Mouse (Mus musculus): ENCODE results near the gene Nfx1. TPM values are rescaled to one million over a fixed set of nuclear protein-coding genes. Genes with fewer than 3 reads are reported as not detected.
A peak's percentile ranks its signal among the peaks of the same experiment; 100 is the strongest.
"Not testable (repeated sequence)": the region's sequence is repeated elsewhere in the genome, so short reads cannot be mapped to it uniquely, and the experiment has no call there.

Nfx1 gene
- 76.5 and 87.4 TPM in 2 replicates for polyA plus RNA-seq (2016; fragmentation: Nextera tagmentation; extraction: Ambion mirVana)

DNA sequence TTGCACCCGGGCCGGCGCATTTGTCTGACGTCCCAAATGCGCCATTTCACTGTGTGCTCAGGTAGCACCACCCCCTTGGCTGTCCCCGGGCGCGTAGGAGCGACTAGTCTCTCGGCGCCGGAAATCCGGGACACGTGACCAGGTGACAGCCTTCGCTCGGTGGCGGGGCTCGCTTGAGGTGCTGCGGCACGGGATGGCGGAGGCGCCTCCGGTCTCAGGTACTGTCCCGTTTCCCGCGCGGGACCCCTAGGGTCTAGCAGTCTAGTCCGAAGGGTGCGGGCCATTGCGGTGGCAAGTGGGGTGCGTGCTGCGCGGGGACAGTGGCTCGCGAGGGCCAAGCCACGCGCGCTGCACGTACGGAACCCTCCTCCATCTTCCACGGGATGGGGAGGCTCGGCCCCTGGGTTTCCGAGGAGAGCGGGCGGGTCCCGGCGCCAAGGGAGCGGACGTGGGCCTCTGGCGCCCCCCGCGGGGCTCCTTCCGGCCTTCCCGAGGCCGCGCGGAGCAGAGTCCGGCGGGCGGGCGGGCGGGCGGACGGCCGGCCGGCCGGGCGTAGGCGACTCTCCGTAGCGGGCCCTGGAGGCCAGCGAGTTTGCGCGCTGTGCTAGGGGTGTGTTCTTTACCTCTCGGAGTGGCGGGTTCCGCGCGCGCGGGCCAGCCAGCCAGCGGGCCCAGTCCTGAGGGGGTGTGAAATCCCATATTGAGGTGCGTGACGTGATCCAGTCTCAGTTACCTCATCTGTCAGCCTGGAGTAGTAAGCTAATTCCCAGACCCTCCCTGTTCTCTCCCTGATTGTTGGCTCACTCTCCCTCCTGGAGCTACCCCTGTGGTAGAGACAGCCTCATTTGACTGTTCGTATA is at the start of gene Nfx1:
Gene Nfx1 (plus strand): TSS at position 65 of the 860 bp plus-strand sequence.
- under 1% methylated on average over 85 of the region's 85 CpGs for WGBS
- Histone ChIP-seq H3K27ac (peak within 1 kb of the TSS; percentile 97), H3K36me3 (peaks cover 20% of the 10 kb centered on the region), H3K27me3 (ENCODE audit: insufficient read depth, poor library complexity, severe bottlenecking) (no peaks in the 10 kb centered on the region), H3K4me3 (peak within 1 kb of the TSS; percentile 97), H3K9me3 (no peaks in the 10 kb centered on the region), H3K4me1 (peaks cover 22% of the 10 kb centered on the region)
- peak; percentile 99 for DNase-seq (ENCODE audit: low spot score)

DNA sequence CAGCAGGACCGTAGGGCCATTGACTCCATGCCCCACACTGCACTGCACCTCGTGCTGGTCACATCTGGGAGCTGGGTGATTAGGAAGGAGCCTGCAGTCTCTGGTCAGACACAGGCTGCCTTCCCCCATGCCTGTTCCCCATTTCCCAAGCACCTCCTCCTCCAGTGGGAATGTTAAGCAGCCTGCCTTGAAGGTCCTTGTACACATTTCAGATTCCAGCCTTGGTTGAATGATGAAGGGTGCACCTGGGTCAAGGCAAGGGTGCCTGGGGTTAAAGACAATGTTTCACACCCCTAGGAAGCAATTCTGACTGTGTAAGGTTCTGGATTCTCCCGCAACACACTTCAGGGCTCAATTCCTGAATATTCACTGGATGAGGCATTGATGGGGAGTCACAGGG is 49.4 kb upstream of the Nfx1 start:
- no peak overlapping the region for H3K4me3 ChIP-seq
- H3K27me3 ChIP-seq (ENCODE audit: insufficient read depth, poor library complexity, severe bottlenecking) = no peaks in the 10 kb centered on the region
- H3K9me3 ChIP-seq = no peaks in the 10 kb centered on the region
- H3K4me1 ChIP-seq = peaks cover 32% of the 10 kb centered on the region
- H3K36me3 ChIP-seq = no peaks in the 10 kb centered on the region
- WGBS = 66% methylated on average over 3 of the region's 3 CpGs
- no peak overlapping the region for H3K27ac ChIP-seq
- no peak for DNase-seq (ENCODE audit: low spot score)

DNA sequence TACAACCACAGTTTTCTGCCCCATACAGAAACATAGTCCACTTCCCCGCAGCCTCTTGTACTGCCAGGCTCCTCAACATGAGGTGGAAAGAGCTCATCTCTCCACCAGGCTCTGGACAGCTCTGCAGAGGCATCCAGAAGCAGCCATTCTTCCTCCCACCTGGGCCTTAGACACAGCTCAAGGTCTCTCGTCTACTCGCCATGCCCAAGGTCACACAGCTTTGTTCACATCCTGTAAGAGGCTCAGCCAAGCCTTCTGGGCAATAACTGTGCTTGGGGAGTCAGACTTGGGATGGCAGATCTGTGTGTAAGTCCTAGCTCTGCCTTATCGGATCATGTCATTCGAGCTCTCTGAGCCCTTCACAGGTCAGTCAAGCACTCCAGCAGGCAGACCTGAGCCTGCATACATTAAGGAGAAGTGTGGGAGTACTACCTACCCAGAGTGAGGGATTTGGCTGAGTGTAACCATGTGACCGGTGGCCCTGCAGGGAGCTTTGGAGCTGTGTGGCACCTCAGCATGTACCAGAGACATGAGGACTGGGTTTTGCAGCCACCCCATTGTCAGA is 47.5 kb upstream of the Nfx1 start:
- no peaks in the 10 kb centered on the region for H3K27me3 ChIP-seq (ENCODE audit: insufficient read depth, poor library complexity, severe bottlenecking)
- 0 out of 2 replicates have a peak overlapping the region, but pooled peaks have one; percentile 3 for H3K27ac ChIP-seq
- 64% methylated on average over 6 of the region's 6 CpGs for WGBS
- no peak for DNase-seq (ENCODE audit: low spot score)
- H3K9me3 ChIP-seq = no peaks in the 10 kb centered on the region
- H3K4me3 ChIP-seq = no peak overlapping the region
- no peaks in the 10 kb centered on the region for H3K36me3 ChIP-seq
- H3K4me1 ChIP-seq = peaks cover 32% of the 10 kb centered on the region

DNA sequence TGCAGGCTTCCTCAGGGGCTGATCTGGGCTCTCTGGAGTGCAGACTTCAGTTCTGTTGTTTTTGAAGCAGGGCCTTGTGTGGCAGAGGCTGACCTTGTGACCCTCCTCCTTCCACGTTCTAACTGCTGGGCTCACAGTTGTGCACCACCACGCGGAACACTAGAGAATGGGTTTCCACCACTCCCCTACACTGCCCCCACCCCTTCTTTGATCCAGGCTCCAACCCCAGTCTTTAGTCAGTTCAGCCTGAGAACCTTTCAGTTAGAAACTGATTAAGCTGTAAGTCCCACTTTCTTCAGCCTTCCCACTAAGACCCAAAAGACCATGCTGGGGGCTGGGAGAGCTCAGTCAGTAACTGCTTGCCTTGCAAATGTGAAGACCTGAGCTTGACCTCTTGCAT is 45.1 kb upstream of the Nfx1 start:
- WGBS = 55% methylated on average over 3 of the region's 3 CpGs
- no peaks in the 10 kb centered on the region for H3K36me3 ChIP-seq
- H3K4me3 ChIP-seq = no peak overlapping the region
- DNase-seq (ENCODE audit: low spot score) = no peak
- H3K4me1 ChIP-seq = peaks cover 20% of the 10 kb centered on the region
- H3K9me3 ChIP-seq = no peaks in the 10 kb centered on the region
- no peaks in the 10 kb centered on the region for H3K27me3 ChIP-seq (ENCODE audit: insufficient read depth, poor library complexity, severe bottlenecking)
- no peak overlapping the region for H3K27ac ChIP-seq

DNA sequence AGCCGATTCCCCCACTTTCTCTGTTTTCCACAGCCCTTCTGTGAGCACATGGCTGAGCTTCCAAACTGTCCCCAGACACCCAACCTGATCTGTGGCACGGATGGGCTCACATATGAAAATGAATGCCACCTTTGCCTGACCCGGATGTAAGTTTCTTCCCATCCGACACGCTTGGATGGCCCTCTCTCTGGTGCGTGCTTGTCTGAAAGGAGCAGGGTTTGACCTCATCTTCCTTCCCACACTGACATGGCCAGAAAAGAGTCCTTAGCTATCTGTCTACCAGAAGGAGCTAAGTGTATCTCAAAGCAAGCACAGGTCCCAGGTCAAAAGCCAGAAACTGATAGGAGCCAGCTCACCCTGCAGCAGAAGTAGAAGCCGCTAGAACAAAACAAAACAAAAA is 41.7 kb upstream of the Nfx1 start:
- WGBS = 83% methylated on average over 7 of the region's 7 CpGs
- no peak for DNase-seq (ENCODE audit: low spot score)

GRCm38 (mm10) chr4:40933694-40934093 is 37.0 kb upstream of the Nfx1 start:
- no peak for DNase-seq (ENCODE audit: low spot score)
- H3K27me3 ChIP-seq (ENCODE audit: insufficient read depth, poor library complexity, severe bottlenecking) = no peaks in the 10 kb centered on the region
- no peaks in the 10 kb centered on the region for H3K9me3 ChIP-seq
- H3K27ac ChIP-seq = no peak overlapping the region
- H3K4me3 ChIP-seq = no peak overlapping the region
- WGBS = 73% methylated on average over 5 of the region's 5 CpGs
- H3K36me3 ChIP-seq = peaks cover 70% of the 10 kb centered on the region
- no peaks in the 10 kb centered on the region for H3K4me1 ChIP-seq

More for the DNA sequence above, 41.7 kb upstream of the Nfx1 start:
- Histone ChIP-seq H3K36me3 (peaks cover 26% of the 10 kb centered on the region), H3K4me3 (no peak overlapping the region), H3K9me3 (no peaks in the 10 kb centered on the region), H3K4me1 (no peaks in the 10 kb centered on the region; the same call in 1 of the 2 replicates), H3K27ac (no peak overlapping the region), H3K27me3 (ENCODE audit: insufficient read depth, poor library complexity, severe bottlenecking) (no peaks in the 10 kb centered on the region)

GRCm38 (mm10) chr4:40934369-40934768 is 36.3 kb upstream of the Nfx1 start:
- peaks cover 76% of the 10 kb centered on the region for H3K36me3 ChIP-seq
- not testable (repeated sequence) for H3K4me3 ChIP-seq; H3K27ac ChIP-seq; H3K27me3 ChIP-seq (ENCODE audit: insufficient read depth, poor library complexity, severe bottlenecking); DNase-seq (ENCODE audit: low spot score); H3K4me1 ChIP-seq; H3K9me3 ChIP-seq
- WGBS = 91% methylated on average over 3 of the region's 3 CpGs

GRCm38 (mm10) chr4:40936175-40936839 is 34.4 kb upstream of the Nfx1 start:
- H3K9me3 ChIP-seq = peaks cover 6% of the 10 kb centered on the region
- no peak overlapping the region for H3K27ac ChIP-seq
- H3K36me3 ChIP-seq = peaks cover 96% of the 10 kb centered on the region
- H3K4me3 ChIP-seq = no peak overlapping the region
- H3K4me1 ChIP-seq = no peaks in the 10 kb centered on the region
- DNase-seq (ENCODE audit: low spot score) = no peak
- H3K27me3 ChIP-seq (ENCODE audit: insufficient read depth, poor library complexity, severe bottlenecking) = no peaks in the 10 kb centered on the region
- 90% methylated on average over 9 of the region's 9 CpGs for WGBS

GRCm38 (mm10) chr4:40938793-40939192 is 31.9 kb upstream of the Nfx1 start:
- Histone ChIP-seq H3K4me3 (no peak overlapping the region), H3K27ac (no peak overlapping the region), H3K36me3 (peaks cover 97% of the 10 kb centered on the region), H3K9me3 (peaks cover 6% of the 10 kb centered on the region), H3K27me3 (ENCODE audit: insufficient read depth, poor library complexity, severe bottlenecking) (no peaks in the 10 kb centered on the region), H3K4me1 (no peaks in the 10 kb centered on the region)
- 95% methylated on average over 5 of the region's 5 CpGs for WGBS
- no peak for DNase-seq (ENCODE audit: low spot score)

GRCm38 (mm10) chr4:40943651-40944050 is 27.1 kb upstream of the Nfx1 start:
- H3K36me3 ChIP-seq = peaks cover 77% of the 10 kb centered on the region

GRCm38 (mm10) chr4:40946516-40947121 is 24.1 kb upstream of the Nfx1 start:
- Histone ChIP-seq H3K4me3 (peak overlapping the region; percentile 92), H3K4me1 (peaks cover 18% of the 10 kb centered on the region), H3K36me3 (peaks cover 65% of the 10 kb centered on the region), H3K27me3 (ENCODE audit: insufficient read depth, poor library complexity, severe bottlenecking) (no peaks in the 10 kb centered on the region), H3K27ac (no peak overlapping the region), H3K9me3 (no peaks in the 10 kb centered on the region)
- no peak for DNase-seq (ENCODE audit: low spot score)
- WGBS = 84% methylated on average over 7 of the region's 7 CpGs

More at GRCm38 (mm10) chr4:40943651-40944050, 27.1 kb upstream of the Nfx1 start:
- Histone ChIP-seq H3K4me1 (peaks cover 10% of the 10 kb centered on the region), H3K9me3 (peaks cover 6% of the 10 kb centered on the region), H3K27ac (no peak overlapping the region), H3K4me3 (no peak overlapping the region), H3K27me3 (ENCODE audit: insufficient read depth, poor library complexity, severe bottlenecking) (no peaks in the 10 kb centered on the region)
- 94% methylated on average over 5 of the region's 5 CpGs for WGBS
- no peak for DNase-seq (ENCODE audit: low spot score)

DNA sequence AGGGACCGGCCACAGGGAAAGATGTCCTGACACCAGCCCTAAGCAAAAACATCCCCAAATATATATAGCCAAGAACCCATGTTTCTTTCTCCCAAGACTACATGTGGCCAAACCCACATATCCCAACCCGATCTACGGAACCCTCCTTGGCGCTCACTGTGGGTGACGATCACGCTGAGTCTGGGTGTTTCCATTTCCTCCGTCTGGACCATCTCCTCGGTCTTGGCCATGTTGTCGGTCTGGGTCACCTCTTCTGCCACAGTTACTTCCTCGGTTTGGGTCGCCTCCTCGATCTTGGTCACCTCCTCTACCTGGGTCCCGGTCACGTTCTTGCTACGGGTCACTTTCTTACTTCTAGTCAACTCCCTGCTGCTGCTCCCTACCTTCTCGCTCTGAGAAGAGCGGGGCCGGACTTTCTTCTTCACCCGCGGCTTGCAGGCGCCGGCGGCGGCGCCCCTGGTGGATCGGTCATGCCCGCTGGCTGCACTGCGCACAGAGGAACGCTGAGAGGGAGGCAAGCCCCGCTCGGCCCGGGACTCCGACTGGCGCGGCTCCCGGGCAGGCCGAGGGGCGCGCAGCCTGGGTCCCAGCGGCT is 23.0 kb upstream of the Nfx1 start:
- Histone ChIP-seq H3K27me3 (ENCODE audit: insufficient read depth, poor library complexity, severe bottlenecking) (no peaks in the 10 kb centered on the region), H3K36me3 (peaks cover 63% of the 10 kb centered on the region), H3K27ac (peak overlapping the region; percentile 95), H3K4me3 (peak overlapping the region; percentile 92), H3K9me3 (no peaks in the 10 kb centered on the region), H3K4me1 (peaks cover 18% of the 10 kb centered on the region)
- peak; percentile 81 for DNase-seq (ENCODE audit: low spot score)
- WGBS = under 1% methylated on average over 40 of the region's 40 CpGs

All from heart, embryonic 10.5 days (tissue).